Mouse (Mus musculus) c-Kit-positive CD71-positive TER-119-negative erythroid progenitor cells, embryonic 14.5 days (primary cell): ENCODE data around the gene Ddrgk1.

ENCODE experiments used
- DNase-seq: peaks from one replicate; pipeline ENCODE4 v3.0.0-alpha.2; 2013; ENCODE audit warnings: low read depth

Gene Ddrgk1

GRCm38 (mm10) chr2:130664102-130664701, at the start of gene Ddrgk1:
Ddrgk1 (minus strand) TSS chr2:130664659.
- DNase-seq: peak; percentile 91

GRCm38 (mm10) chr2:130707057-130707456, 42.6 kb upstream of the Ddrgk1 start:
- DNase-seq: no peak

- no peak for DNase-seq
Measured at GRCm38 (mm10) chr2:130706602-130707001, 42.1 kb upstream of the Ddrgk1 start.

GRCm38 (mm10) chr2:130705178-130705577, 40.7 kb upstream of the Ddrgk1 start:
- no peak for DNase-seq

GRCm38 (mm10) chr2:130704040-130705001, 39.9 kb upstream of the Ddrgk1 start:
- no peak for DNase-seq

- DNase-seq: no peak
Measured at GRCm38 (mm10) chr2:130697821-130698266, 33.4 kb upstream of the Ddrgk1 start.

- DNase-seq: peak; percentile 51
Measured at GRCm38 (mm10) chr2:130697153-130697810, 32.8 kb upstream of the Ddrgk1 start, which contains the start of gene Slc4a11. Slc4a11 (minus strand) TSS chr2:130697519.

- DNase-seq: no peak
Measured at GRCm38 (mm10) chr2:130696700-130697152, 32.3 kb upstream of the Ddrgk1 start.

GRCm38 (mm10) chr2:130693563-130693962, 29.1 kb upstream of the Ddrgk1 start:
- DNase-seq: no peak

- DNase-seq: no peak
Measured at GRCm38 (mm10) chr2:130689011-130689410, 24.6 kb upstream of the Ddrgk1 start.

- DNase-seq: no peak
Measured at GRCm38 (mm10) chr2:130685426-130685825, 21.0 kb upstream of the Ddrgk1 start.

GRCm38 (mm10) chr2:130681531-130681930, 17.1 kb upstream of the Ddrgk1 start:
- no peak for DNase-seq

GRCm38 (mm10) chr2:130679899-130680298, 15.4 kb upstream of the Ddrgk1 start:
- no peak for DNase-seq

GRCm38 (mm10) chr2:130679154-130679553, 14.7 kb upstream of the Ddrgk1 start:
- no peak for DNase-seq

- DNase-seq: no peak
Measured at GRCm38 (mm10) chr2:130677211-130677610, 12.8 kb upstream of the Ddrgk1 start.

GRCm38 (mm10) chr2:130667559-130667958, 3.1 kb upstream of the Ddrgk1 start, which contains the start of gene Itpa:
Itpa (plus strand) TSS chr2:130667610.
- DNase-seq: peak; percentile 80

- no peak for DNase-seq
Measured at GRCm38 (mm10) chr2:130663342-130663741, 1.1 kb downstream of the Ddrgk1 start.

GRCm38 (mm10) chr2:130658530-130658929, 5.9 kb downstream of the Ddrgk1 start:
- no peak for DNase-seq

GRCm38 (mm10) chr2:130657541-130657940, 6.9 kb downstream of the Ddrgk1 start:
- no peak for DNase-seq

GRCm38 (mm10) chr2:130656536-130656935, 7.9 kb downstream of the Ddrgk1 start:
- DNase-seq: no peak

GRCm38 (mm10) chr2:130655660-130656339, 8.7 kb downstream of the Ddrgk1 start:
- DNase-seq: peak; percentile 58

GRCm38 (mm10) chr2:130653760-130654159, 10.7 kb downstream of the Ddrgk1 start:
- DNase-seq: no peak
